Mouse (Mus musculus) liver, embryonic 14.5 days (tissue): ENCODE measurements around the gene Ccnjl.

Experiments
- CTCF ChIP-seq: IDR thresholded peaks from 2 replicates; pipeline ENCODE4 v1.5.1; 2016; ENCODE audit warnings: antibody characterized with exemption, low read depth, control low read depth
- EP300 ChIP-seq: IDR thresholded peaks from 2 replicates; pipeline ENCODE4 v1.6.1; 2016; ENCODE audit warnings: antibody characterized with exemption, low read depth

- TF ChIP-seq CTCF = no peak
- no peak for TF ChIP-seq EP300
These were observed 41.0 kb downstream of the Ccnjl start for GRCm38 (mm10) chr11:43569595-43569994.
